Mouse (Mus musculus) midbrain, embryonic 12.5 days (tissue): ENCODE data around the gene Ucn2. TPM values are rescaled to one million over a fixed set of nuclear protein-coding genes. Genes with fewer than 3 reads are reported as not detected.

Experiments
- microRNA counts: library from miRNA; unstranded; fragments of <30 nt; microRNA quantifications from one replicate; lab custom pipeline; 2017
- microRNA-seq: library from miRNA; unstranded; fragments of <30 nt; microRNA quantifications from one replicate; pipeline ENCODE4, GENCODE M21; 2017
- polyA plus RNA-seq: library from polyadenylated mRNA; unstranded; fragments of >200 nt; fragmentation: Nextera tagmentation; extraction: Ambion mirVana; gene quantifications from 2 replicates; pipeline ENCODE4 v1.2.1, GENCODE M21; 2016

The Ucn2 gene
- polyA plus RNA-seq, 1 experiment from 2014 or later: not detected

MicroRNA genes within 50 kb of the gene (microRNA counts, 519-probe panel; counts per million panel counts)
- not detected for microRNA mmu-miR-711 (lab: Ali Mortazavi, UCI)

Small RNA genes lying within 50 kb of the gene (microRNA-seq; reads per million reads assigned to microRNA genes)
- not detected for gene Mir711

Other genes with a start within 250 kb of the Ucn2 start
- 137 and 141 TPM in 2 replicates for gene Ip6k2, start 202.2 kb upstream of the Ucn2 start, polyA plus RNA-seq
- 17.0 and 20.1 TPM in 2 replicates for gene Nckipsd, start 177.6 kb upstream of the Ucn2 start, polyA plus RNA-seq
- 13.8 and 14.4 TPM in 2 replicates for gene Celsr3, start 159.7 kb upstream of the Ucn2 start, polyA plus RNA-seq
- gene Slc26a6, start 132.7 kb upstream of the Ucn2 start, polyA plus RNA-seq: 10.2 and 10.5 TPM in 2 replicates
- not detected in 2 replicates for gene Tmem89, start 71.4 kb upstream of the Ucn2 start, polyA plus RNA-seq
- gene Uqcrc1, start 49.4 kb upstream of the Ucn2 start, polyA plus RNA-seq: 357 and 375 TPM in 2 replicates
- 1.1 and 3.6 TPM in 2 replicates for gene Col7a1, start 32.4 kb upstream of the Ucn2 start, polyA plus RNA-seq
- gene Pfkfb4, start 5.8 kb downstream of the Ucn2 start, polyA plus RNA-seq: 18.5 and 20.2 TPM in 2 replicates
- 38.3 and 42.4 TPM in 2 replicates for gene Shisa5, start 52.6 kb downstream of the Ucn2 start, polyA plus RNA-seq
- gene Trex1, start 73.7 kb downstream of the Ucn2 start, polyA plus RNA-seq: 11.5 TPM in 2 replicates
- 31.3 and 32.0 TPM in 2 replicates for gene Atrip, start 88.1 kb downstream of the Ucn2 start, polyA plus RNA-seq
- gene Ccdc51, start 96.5 kb downstream of the Ucn2 start, polyA plus RNA-seq: 12.9 and 15.7 TPM in 2 replicates
- gene Tma7, start 96.6 kb downstream of the Ucn2 start, polyA plus RNA-seq: 729 and 743 TPM in 2 replicates
- gene Plxnb1, start 109.4 kb downstream of the Ucn2 start, polyA plus RNA-seq: 43.7 and 49.7 TPM in 2 replicates
- gene Fbxw21, start 176.0 kb downstream of the Ucn2 start, polyA plus RNA-seq: not detected in 2 replicates
- gene Fbxw13, start 210.0 kb downstream of the Ucn2 start, polyA plus RNA-seq: not detected in 2 replicates
- gene Fbxw20, start 248.7 kb downstream of the Ucn2 start, polyA plus RNA-seq: not detected in 2 replicates